Comparison of ENCODE assay signal across 8 mouse cellular contexts in the genomic region with DNA sequence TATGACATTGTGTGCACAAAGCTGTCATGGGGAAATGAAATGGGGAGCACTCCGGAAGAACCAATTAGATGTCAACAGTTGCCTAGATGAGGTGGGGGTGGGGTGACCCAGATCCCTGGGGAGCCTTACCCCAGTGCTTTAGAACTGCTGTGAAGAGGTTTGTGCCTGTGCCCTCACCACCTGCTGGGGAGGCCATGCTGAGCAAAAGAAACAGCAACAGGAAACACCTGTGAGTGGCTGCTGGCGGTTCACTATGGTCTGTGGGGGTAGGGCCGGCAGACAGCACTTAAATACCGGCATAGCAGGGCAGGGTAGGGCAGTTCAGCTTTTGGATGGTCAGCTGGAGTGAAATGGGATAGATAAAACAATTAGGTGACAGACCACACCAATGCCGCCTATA. TPM values are rescaled to one million over a fixed set of nuclear protein-coding genes. Genes with fewer than 3 reads are reported as not detected.
DNase-seq lines count a peak whose midpoint lies in the region; ATAC-seq and TF ChIP-seq lines count a peak whose summit lies in the region.

No protein-coding gene starts in this region.

- WGBS in heart, embryonic 16.5 days: 33% methylated on average over 5 of the region's 5 CpGs
- WGBS in thymus, adult 2 months: 3% methylated on average over 5 of the region's 5 CpGs

- ATAC-seq in activated CD4-positive, CD25-positive, alpha-beta regulatory T cell, adult 4 months: peak; percentile 86
- peak; percentile 54 for ATAC-seq in heart, embryonic 16.5 days (replicated peaks; ENCODE audit: extremely low read depth, insufficient read depth, low FRiP score)

- peaks cover 34% of the 10 kb centered on the region for H3K36me3 ChIP-seq in heart, embryonic 16.5 days (ENCODE audit: control insufficient read depth, insufficient read depth)
- H3K36me3 ChIP-seq in thymus, adult 2 months (ENCODE audit: control insufficient read depth, insufficient read depth, low read length): peaks cover 36% of the 10 kb centered on the region

- peak; percentile 64 for TF ChIP-seq POLR2A in thymus, adult 2 months (IDR thresholded peaks at IDR 0.05; ENCODE audit: control insufficient read depth, extremely low read depth, insufficient read depth, low read length, poor library complexity)

- DNase-seq in layer of hippocampus, adult 11-12 months (ENCODE audit: low spot score): peak; percentile 15
- DNase-seq in layer of hippocampus, postnatal 14 days (ENCODE audit: low spot score in 2 of 2): no peak
- peak; percentile 63 for DNase-seq in lung, postnatal 36 days
- DNase-seq in thymus, adult 2 months: peak; percentile 89
- no peak for DNase-seq in testis, postnatal 10 days (ENCODE audit: low spot score)
- DNase-seq in Muller cell, postnatal 12 days (ENCODE audit: inconsistent ontology term): no peak

- H3K9ac ChIP-seq in heart, embryonic 16.5 days (ENCODE audit: low read length): peak overlapping the region; percentile 28; the same call in 1 of the 2 replicates

- H3K9me3 ChIP-seq in heart, embryonic 16.5 days (replicated peaks; ENCODE audit: control insufficient read depth, low read length): no peaks in the 10 kb centered on the region

- no peak for TF ChIP-seq CTCF in thymus, adult 2 months (IDR thresholded peaks at IDR 0.05; ENCODE audit: borderline replicate concordance, control insufficient read depth, extremely low read depth, insufficient read depth, low read length, poor library complexity)

- H3K27me3 ChIP-seq in heart, embryonic 16.5 days (ENCODE audit: control insufficient read depth, insufficient read depth, low read length): no peaks in the 10 kb centered on the region
- H3K27me3 ChIP-seq in thymus, adult 2 months (ENCODE audit: control insufficient read depth, insufficient read depth, low read length): no peaks in the 10 kb centered on the region

- no peak overlapping the region for H3K4me3 ChIP-seq in heart, embryonic 16.5 days (ENCODE audit: low read length)
- H3K4me3 ChIP-seq in thymus, adult 2 months (ENCODE audit: control insufficient read depth, insufficient read depth, low read length): peak overlapping the region; percentile 48

- peak overlapping the region; percentile 27; the same call in 1 of the 2 replicates for H3K4me2 ChIP-seq in heart, embryonic 16.5 days (ENCODE audit: low read depth, low read length)

- peak overlapping the region; percentile 79 for H3K27ac ChIP-seq in heart, embryonic 16.5 days (ENCODE audit: low read length)
- H3K27ac ChIP-seq in thymus, adult 2 months (ENCODE audit: control insufficient read depth, insufficient read depth, low read length): peak overlapping the region; percentile 98

- H3K4me1 ChIP-seq in heart, embryonic 16.5 days (ENCODE audit: control insufficient read depth, insufficient read depth, low read length): peaks cover 11% of the 10 kb centered on the region
- peaks cover 38% of the 10 kb centered on the region for H3K4me1 ChIP-seq in thymus, adult 2 months (replicated peaks; ENCODE audit: control insufficient read depth, insufficient read depth, low read length)

RNA-seq across cellular contexts. Expression of gene Ctcf, which starts 13.2 kb away (rescaled TPM):
- total RNA-seq in layer of hippocampus, postnatal 14 days (2021): 10 to 100 TPM; 60.4 to 64.1 TPM
- polyA plus RNA-seq in activated CD4-positive, CD25-positive, alpha-beta regulatory T cell, adult 4 months (2017; shearing (Covaris generic)): 10 to 100 TPM; 51.3 to 61.4 TPM
- polyA plus RNA-seq in heart, embryonic 16.5 days (2015; fragmentation: Nextera tagmentation; extraction: Ambion mirVana): 72.1 and 80.0 TPM in 2 replicates
- polyA plus RNA-seq in thymus, adult 2 months (2012; rRNA removed): 67.0 and 89.4 TPM in 2 replicates

RNA-seq across cellular contexts. Expression of gene Agrp, which starts 14.1 kb away (rescaled TPM):
- not detected for total RNA-seq in layer of hippocampus, postnatal 14 days (2021)
- polyA plus RNA-seq in activated CD4-positive, CD25-positive, alpha-beta regulatory T cell, adult 4 months (2017; shearing (Covaris generic)): under 1 TPM in 1 of 2 experiments, not detected in 1; 0.87 TPM
- polyA plus RNA-seq in heart, embryonic 16.5 days (2015; fragmentation: Nextera tagmentation; extraction: Ambion mirVana): 0.71 TPM in 1 of 2 replicates, not detected in the other
- 0.52 and 1.00 TPM in 2 replicates for polyA plus RNA-seq in thymus, adult 2 months (2012; rRNA removed)

RNA-seq across cellular contexts. Expression of gene Ripor1, which starts 18.1 kb away (rescaled TPM):
- total RNA-seq in layer of hippocampus, postnatal 14 days (2021): 10 to 100 TPM; 81.6 to 86.9 TPM
- polyA plus RNA-seq in activated CD4-positive, CD25-positive, alpha-beta regulatory T cell, adult 4 months (2017; shearing (Covaris generic)): 1 to 10 TPM; 6.7 to 7.9 TPM
- 34.0 and 36.2 TPM in 2 replicates for polyA plus RNA-seq in heart, embryonic 16.5 days (2015; fragmentation: Nextera tagmentation; extraction: Ambion mirVana)
- 125 and 128 TPM in 2 replicates for polyA plus RNA-seq in thymus, adult 2 months (2012; rRNA removed)

RNA-seq across cellular contexts. Expression of gene Atp6v0d1, which starts 57.3 kb away (rescaled TPM):
- total RNA-seq in layer of hippocampus, postnatal 14 days (2021): 100 to 1,000 TPM; 321 to 323 TPM
- polyA plus RNA-seq in activated CD4-positive, CD25-positive, alpha-beta regulatory T cell, adult 4 months (2017; shearing (Covaris generic)): 10 to 100 TPM; 40.7 to 42.8 TPM
- polyA plus RNA-seq in heart, embryonic 16.5 days (2015; fragmentation: Nextera tagmentation; extraction: Ambion mirVana): 62.4 and 63.7 TPM in 2 replicates
- polyA plus RNA-seq in thymus, adult 2 months (2012; rRNA removed): 112 and 119 TPM in 2 replicates

Comparison
In these comparisons a context has a peak if more than half of its experiments do, and no peak if none do; other contexts are left out.
1. DNase-seq: peak in layer of hippocampus, adult 11-12 months (single experiment), lung, postnatal 36 days (single experiment) and thymus, adult 2 months (single experiment); none in layer of hippocampus, postnatal 14 days (0 of 2), testis, postnatal 10 days (single experiment) and Muller cell, postnatal 12 days (single experiment).